Mouse (Mus musculus) megakaryocyte-erythroid progenitor cell, adult 5-6 weeks (primary cell): ENCODE results near the gene Zfp217. TPM values are rescaled to one million over a fixed set of nuclear protein-coding genes. Genes with fewer than 3 reads are reported as not detected.
A peak's percentile ranks its signal among the peaks of the same experiment; 100 is the strongest.

Experiments
- ATAC-seq: replicated peaks from 2 replicates; pipeline ENCODE4 v1.8.0; 2016; ENCODE audit warnings: mild to moderate bottlenecking, inconsistent platforms; ENCODE audit not compliant: severe bottlenecking, poor library complexity, low FRiP score, low TSS enrichment
- total RNA-seq, 2 experiments: library from RNA; stranded (forward) in 1 of 2; stranded (reverse) in 1 of 2; fragments of 200-1000, 215-1000 nt in 1 of 2; fragments of >200 nt in 1 of 2; fragmentation: Nextera tagmentation in 1 of 2; gene quantifications; 2 replicates each; pipeline ENCODE4 v1.2.3; 2014 to 2017

The Zfp217 gene
- total RNA-seq, 2 experiments from 2014 or later = 16.2 to 26.3 TPM

- no peak for ATAC-seq
Measured at GRCm38 (mm10) chr2:170139411-170140046, 8.4 kb downstream of the Zfp217 start.

- peak; percentile 80 for ATAC-seq
Measured at GRCm38 (mm10) chr2:170136928-170137327, 11.0 kb downstream of the Zfp217 start.

GRCm38 (mm10) chr2:170135820-170136219 is 12.1 kb downstream of the Zfp217 start:
- ATAC-seq = no peak

- 0 out of 2 replicates have a peak, but pooled peaks have one; percentile 8 for ATAC-seq
Measured at GRCm38 (mm10) chr2:170134026-170134690, 13.7 kb downstream of the Zfp217 start.

- ATAC-seq = no peak
Measured at GRCm38 (mm10) chr2:170133093-170133731, 14.7 kb downstream of the Zfp217 start.

- no peak for ATAC-seq
Measured at GRCm38 (mm10) chr2:170132716-170133092, 15.2 kb downstream of the Zfp217 start.

GRCm38 (mm10) chr2:170131981-170132460 is 15.9 kb downstream of the Zfp217 start:
- ATAC-seq = no peak

GRCm38 (mm10) chr2:170130780-170131645 is 16.9 kb downstream of the Zfp217 start:
- no peak for ATAC-seq

- ATAC-seq = no peak
Measured at GRCm38 (mm10) chr2:170129923-170130779, 17.8 kb downstream of the Zfp217 start.

GRCm38 (mm10) chr2:170129248-170129922 is 18.5 kb downstream of the Zfp217 start:
- ATAC-seq = peak; percentile 19; the same call in 1 of the 2 replicates

GRCm38 (mm10) chr2:170128461-170129247 is 19.2 kb downstream of the Zfp217 start:
- ATAC-seq = peak; percentile 85

- ATAC-seq = no peak; the same call in 1 of the 2 replicates
Measured at GRCm38 (mm10) chr2:170127523-170127922, 20.4 kb downstream of the Zfp217 start.

GRCm38 (mm10) chr2:170126266-170126665 is 21.6 kb downstream of the Zfp217 start:
- no peak for ATAC-seq

- no peak for ATAC-seq
Measured at GRCm38 (mm10) chr2:170122197-170122596, 25.7 kb downstream of the Zfp217 start.

GRCm38 (mm10) chr2:170120139-170121027 is 27.5 kb downstream of the Zfp217 start:
- ATAC-seq = no peak

GRCm38 (mm10) chr2:170116704-170117281 is 31.1 kb downstream of the Zfp217 start:
- ATAC-seq = peak; percentile 62
